ENCODE assay signal across 12 mouse cellular contexts in the genomic region with DNA sequence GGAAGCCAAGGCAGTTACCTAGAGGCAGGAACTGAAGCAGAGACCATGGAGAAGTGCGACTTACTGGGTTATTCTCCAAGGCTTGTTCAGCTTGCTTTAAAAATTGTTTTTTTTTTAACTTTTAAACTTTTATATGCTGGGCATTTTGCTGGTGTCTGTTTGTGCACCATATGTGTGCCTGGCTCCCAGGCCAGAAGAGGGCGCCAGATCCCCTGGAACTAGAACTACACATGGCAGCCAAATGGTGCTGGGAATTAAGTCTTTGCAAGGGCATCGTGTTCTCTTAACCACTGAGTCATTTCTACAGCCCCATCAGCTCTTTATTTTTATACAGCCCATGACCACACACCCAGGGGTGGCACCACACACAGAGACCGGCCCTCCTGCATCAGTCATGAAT.
A peak's percentile ranks its signal among the peaks of the same experiment; 100 is the strongest.
DNase-seq lines count a peak whose midpoint lies in the region; TF ChIP-seq lines count a peak whose summit lies in the region.
"Had no signal": no experiment of that assay in that cellular context is flagged by ENCODE, and none has a peak within 500 bp of the region (broad histone marks: within the 10 kb centered on the region; RNA-seq: fewer than 3 reads in every experiment).

No protein-coding gene starts in this region.

- H3K27me3 ChIP-seq in ES-Bruce4 (ENCODE audit: control insufficient read depth, insufficient read depth, low read length, poor library complexity, severe bottlenecking): no peaks in the 10 kb centered on the region

- WGBS in lung, adult 2 months: 56% methylated on average over 4 of the region's 4 CpGs

- TF ChIP-seq EP300 in ES-Bruce4 (IDR thresholded peaks at IDR 0.05; ENCODE audit: insufficient read depth, low read depth, low read length): no peak

- H3K4me3 ChIP-seq in gastrocnemius, adult 2 months: no peak overlapping the region
- H3K4me3 ChIP-seq in lung, adult 2 months (replicated peaks; ENCODE audit: extremely low read depth, low read depth, low read length): no peak overlapping the region
- no peak overlapping the region for H3K4me3 ChIP-seq in ES-Bruce4 (ENCODE audit: low read depth, low read length)
- H3K4me3 ChIP-seq: heart, embryonic 12.5 days; hindbrain, embryonic 10.5 days; limb, embryonic 12.5 days had no signal

- H3K36me3 ChIP-seq in ES-Bruce4 (ENCODE audit: control insufficient read depth, insufficient read depth, low read length, poor library complexity, severe bottlenecking): no peaks in the 10 kb centered on the region
- H3K36me3 ChIP-seq: heart, embryonic 12.5 days; hindbrain, embryonic 10.5 days; limb, embryonic 12.5 days had no signal

- TF ChIP-seq CTCF in gastrocnemius, adult 2 months (IDR thresholded peaks at IDR 0.05): peak; percentile 34
- TF ChIP-seq CTCF in lung, adult 2 months (IDR thresholded peaks at IDR 0.05; ENCODE audit: insufficient read depth, low read length): peak; percentile 30; the same call in 1 of the 2 replicates
- peak; percentile 68 for TF ChIP-seq CTCF in ES-Bruce4 (IDR thresholded peaks at IDR 0.05; ENCODE audit: low read depth, low read length)
- TF ChIP-seq CTCF in brain, embryonic 14.5 days (IDR thresholded peaks at IDR 0.05; ENCODE audit: borderline replicate concordance, extremely low read depth, insufficient read depth, insufficient read length): peak; percentile 29; the same call in 1 of the 2 replicates

- H3K27ac ChIP-seq in gastrocnemius, adult 2 months: no peak overlapping the region
- H3K27ac ChIP-seq in ES-Bruce4 (ENCODE audit: insufficient read depth, low read length): no peak overlapping the region
- H3K27ac ChIP-seq: hindbrain, embryonic 10.5 days; limb, embryonic 12.5 days had no signal

- H3K4me1 ChIP-seq in lung, adult 2 months (ENCODE audit: control insufficient read depth, insufficient read depth, low read length): no peaks in the 10 kb centered on the region
- H3K4me1 ChIP-seq in ES-Bruce4 (ENCODE audit: control insufficient read depth, insufficient read depth, low read length): no peaks in the 10 kb centered on the region
- H3K4me1 ChIP-seq: heart, embryonic 12.5 days; hindbrain, embryonic 10.5 days; limb, embryonic 12.5 days had no signal

- no peak overlapping the region for H3K9ac ChIP-seq in ES-Bruce4 (ENCODE audit: low read depth, poor library complexity, severe bottlenecking)
- H3K9ac ChIP-seq: heart, embryonic 12.5 days; limb, embryonic 12.5 days had no signal

- no peak for DNase-seq in gastrocnemius, adult 2 months
- no peak for DNase-seq in gastrocnemius, postnatal 10 days
- no peak for DNase-seq in lung, adult 2 months
- no peak for DNase-seq in lung, postnatal 14 days
- no peak for DNase-seq in brain, embryonic 14.5 days (ENCODE audit: low read depth)
- no peak for DNase-seq in frontal cortex, postnatal 36 days (ENCODE audit: low spot score in 2 of 2)
- DNase-seq in layer of hippocampus, adult 11-12 months (ENCODE audit: low spot score): no peak
- DNase-seq: layer of hippocampus, adult 9-11 months had no signal

- H3K9me3 ChIP-seq in ES-Bruce4 (replicated peaks; ENCODE audit: control insufficient read depth, insufficient read depth, low read length, poor library complexity, severe bottlenecking): no peaks in the 10 kb centered on the region
- H3K9me3 ChIP-seq: heart, embryonic 12.5 days; hindbrain, embryonic 10.5 days had no signal

- intact Hi-C loops in gastrocnemius, adult 2 months (cut with DNase I): no loop called here

- no peak for TF ChIP-seq POLR2A in lung, adult 2 months (IDR thresholded peaks at IDR 0.05; ENCODE audit: borderline replicate concordance, extremely low read depth, low read depth, low read length)
- no peak for TF ChIP-seq POLR2A in ES-Bruce4 (IDR thresholded peaks at IDR 0.05; ENCODE audit: insufficient read depth, low read length)
- TF ChIP-seq POLR2A in brain, embryonic 14.5 days (IDR thresholded peaks at IDR 0.05; ENCODE audit: borderline replicate concordance, extremely low read depth, insufficient read depth, insufficient read length, poor library complexity, severe bottlenecking): no peak
